Mouse (Mus musculus): ENCODE results near the gene Noc4l. TPM values are rescaled to one million over a fixed set of nuclear protein-coding genes. Genes with fewer than 3 reads are reported as not detected.

Gene Noc4l
- 78.6 and 81.2 TPM in 2 replicates for polyA plus RNA-seq (2016; fragmentation: Nextera tagmentation; extraction: Ambion mirVana)

- 2% methylated on average over 91 of the region's 91 CpGs for WGBS
- Histone ChIP-seq H3K4me1 (replicated peaks) (peaks cover 21% of the 10 kb centered on the region), H3K4me3 (peak within 1 kb of the TSS; percentile 86), H3K36me3 (peaks cover 75% of the 10 kb centered on the region), H3K27ac (peak within 1 kb of the TSS; percentile 91), H3K9me3 (no peaks in the 10 kb centered on the region), H3K27me3 (ENCODE audit: insufficient read depth, poor library complexity, severe bottlenecking) (no peaks in the 10 kb centered on the region)
- peak; percentile 95 for DNase-seq (ENCODE audit: low spot score)
Observed at GRCm38 (mm10) chr5:110652719-110653648, at the start of gene Noc4l, which contains the start of gene Ddx51. Gene Noc4l (minus strand): TSS chr5:110653417. Gene Ddx51 (plus strand): TSS chr5:110653451.

GRCm38 (mm10) chr5:110698617-110699016 is 45.4 kb upstream of the Noc4l start:
- H3K4me1 ChIP-seq (replicated peaks), result no peaks in the 10 kb centered on the region
- peaks cover 97% of the 10 kb centered on the region for H3K36me3 ChIP-seq
- H3K9me3 ChIP-seq, result no peaks in the 10 kb centered on the region
- DNase-seq (ENCODE audit: low spot score), result no peak
- H3K27ac ChIP-seq, result no peak overlapping the region
- 92% methylated on average over 4 of the region's 4 CpGs for WGBS
- no peak overlapping the region for H3K4me3 ChIP-seq
- H3K27me3 ChIP-seq (ENCODE audit: insufficient read depth, poor library complexity, severe bottlenecking), result no peaks in the 10 kb centered on the region

GRCm38 (mm10) chr5:110682041-110682440 is 28.8 kb upstream of the Noc4l start:
- H3K9me3 ChIP-seq, result no peaks in the 10 kb centered on the region
- no peaks in the 10 kb centered on the region for H3K27me3 ChIP-seq (ENCODE audit: insufficient read depth, poor library complexity, severe bottlenecking)
- H3K4me3 ChIP-seq, result no peak overlapping the region
- WGBS, result 90% methylated on average over 8 of the region's 8 CpGs
- no peak overlapping the region for H3K27ac ChIP-seq
- no peak for DNase-seq (ENCODE audit: low spot score)
- peaks cover 100% of the 10 kb centered on the region for H3K36me3 ChIP-seq
- no peaks in the 10 kb centered on the region for H3K4me1 ChIP-seq (replicated peaks)

- no peak overlapping the region for H3K27ac ChIP-seq
- H3K4me1 ChIP-seq (replicated peaks), result no peaks in the 10 kb centered on the region
- no peak overlapping the region for H3K4me3 ChIP-seq
- 70% methylated on average over 6 of the region's 6 CpGs for WGBS
- DNase-seq (ENCODE audit: low spot score), result no peak
- no peaks in the 10 kb centered on the region for H3K9me3 ChIP-seq
- peaks cover 98% of the 10 kb centered on the region for H3K36me3 ChIP-seq
- H3K27me3 ChIP-seq (ENCODE audit: insufficient read depth, poor library complexity, severe bottlenecking), result no peaks in the 10 kb centered on the region
Observed at GRCm38 (mm10) chr5:110665486-110666121, 12.4 kb upstream of the Noc4l start.

GRCm38 (mm10) chr5:110664750-110665269 is 11.6 kb upstream of the Noc4l start:
- Histone ChIP-seq H3K27ac (no peak overlapping the region), H3K4me1 (replicated peaks) (no peaks in the 10 kb centered on the region), H3K27me3 (ENCODE audit: insufficient read depth, poor library complexity, severe bottlenecking) (no peaks in the 10 kb centered on the region), H3K36me3 (peaks cover 98% of the 10 kb centered on the region), H3K9me3 (no peaks in the 10 kb centered on the region), H3K4me3 (no peak overlapping the region)
- 90% methylated on average over 2 of the region's 2 CpGs for WGBS
- no peak for DNase-seq (ENCODE audit: low spot score)

GRCm38 (mm10) chr5:110664041-110664440 is 10.8 kb upstream of the Noc4l start:
- no peaks in the 10 kb centered on the region for H3K27me3 ChIP-seq (ENCODE audit: insufficient read depth, poor library complexity, severe bottlenecking)
- 92% methylated on average over 2 of the region's 2 CpGs for WGBS
- H3K9me3 ChIP-seq, result no peaks in the 10 kb centered on the region
- no peak for DNase-seq (ENCODE audit: low spot score)
- peaks cover 98% of the 10 kb centered on the region for H3K36me3 ChIP-seq
- H3K4me3 ChIP-seq, result no peak overlapping the region
- no peaks in the 10 kb centered on the region for H3K4me1 ChIP-seq (replicated peaks)
- no peak overlapping the region for H3K27ac ChIP-seq

GRCm38 (mm10) chr5:110659682-110660081 is 6.5 kb upstream of the Noc4l start:
- H3K36me3 ChIP-seq, result peaks cover 98% of the 10 kb centered on the region
- no peaks in the 10 kb centered on the region for H3K9me3 ChIP-seq
- DNase-seq (ENCODE audit: low spot score), result no peak
- H3K4me1 ChIP-seq (replicated peaks), result no peaks in the 10 kb centered on the region
- H3K4me3 ChIP-seq, result no peak overlapping the region
- H3K27me3 ChIP-seq (ENCODE audit: insufficient read depth, poor library complexity, severe bottlenecking), result no peaks in the 10 kb centered on the region
- no peak overlapping the region for H3K27ac ChIP-seq

GRCm38 (mm10) chr5:110653686-110654085 is 469 bp upstream of the Noc4l start:
- peaks cover 75% of the 10 kb centered on the region for H3K36me3 ChIP-seq

GRCm38 (mm10) chr5:110646377-110646776 is 6.8 kb downstream of the Noc4l start:
- Histone ChIP-seq H3K27me3 (ENCODE audit: insufficient read depth, poor library complexity, severe bottlenecking) (no peaks in the 10 kb centered on the region), H3K4me3 (no peak overlapping the region), H3K27ac (no peak overlapping the region), H3K4me1 (replicated peaks) (no peaks in the 10 kb centered on the region), H3K36me3 (peaks cover 64% of the 10 kb centered on the region), H3K9me3 (0 out of 2 replicates have a peak, but pooled peaks cover 6% of the 10 kb centered on the region)
- DNase-seq (ENCODE audit: low spot score), result no peak

More at GRCm38 (mm10) chr5:110653686-110654085, 469 bp upstream of the Noc4l start:
- no peak for DNase-seq (ENCODE audit: low spot score)
- H3K27me3 ChIP-seq (ENCODE audit: insufficient read depth, poor library complexity, severe bottlenecking), result no peaks in the 10 kb centered on the region
- 2% methylated on average over 37 of the region's 37 CpGs for WGBS
- H3K9me3 ChIP-seq, result no peaks in the 10 kb centered on the region
- H3K27ac ChIP-seq, result peak overlapping the region; percentile 91
- peaks cover 21% of the 10 kb centered on the region for H3K4me1 ChIP-seq (replicated peaks)
- peak overlapping the region; percentile 86 for H3K4me3 ChIP-seq

GRCm38 (mm10) chr5:110639459-110639858 is 13.8 kb downstream of the Noc4l start:
- Histone ChIP-seq H3K36me3 (no peaks in the 10 kb centered on the region), H3K4me1 (replicated peaks) (0 out of 2 replicates have a peak, but pooled peaks cover 5% of the 10 kb centered on the region), H3K27ac (peak overlapping the region; percentile 77), H3K9me3 (0 out of 2 replicates have a peak, but pooled peaks cover 6% of the 10 kb centered on the region), H3K27me3 (ENCODE audit: insufficient read depth, poor library complexity, severe bottlenecking) (peaks cover 7% of the 10 kb centered on the region; the same call in 1 of the 2 replicates), H3K4me3 (no peak overlapping the region)
- WGBS, result 28% methylated on average over 12 of the region's 12 CpGs
- peak; percentile 77 for DNase-seq (ENCODE audit: low spot score)

GRCm38 (mm10) chr5:110638306-110639074 is 14.7 kb downstream of the Noc4l start:
- no peak for DNase-seq (ENCODE audit: low spot score)
- H3K4me3 ChIP-seq, result no peak overlapping the region
- 82% methylated on average over 7 of the region's 7 CpGs for WGBS
- H3K4me1 ChIP-seq (replicated peaks), result 0 out of 2 replicates have a peak, but pooled peaks cover 5% of the 10 kb centered on the region
- no peaks in the 10 kb centered on the region for H3K36me3 ChIP-seq
- H3K9me3 ChIP-seq, result 0 out of 2 replicates have a peak, but pooled peaks cover 6% of the 10 kb centered on the region
- H3K27ac ChIP-seq, result no peak overlapping the region
- peaks cover 7% of the 10 kb centered on the region; the same call in 1 of the 2 replicates for H3K27me3 ChIP-seq (ENCODE audit: insufficient read depth, poor library complexity, severe bottlenecking)
